Mouse (Mus musculus): ENCODE measurements at regions not wholly inside any gene's neighbourhood (a gene's known extent, or its start where the extent isn't known, plus 50 kb on each side); places are given as distances from the start of the nearest gene placed in this dataset.

- no peak for DNase-seq
Measured at GRCm38 (mm10) chr10:109607121-109607520, 596.3 kb upstream of the Syt1 start.

GRCm38 (mm10) chr10:109603241-109603640 lies 592.5 kb upstream of the Syt1 start:
- DNase-seq = no peak

DNA sequence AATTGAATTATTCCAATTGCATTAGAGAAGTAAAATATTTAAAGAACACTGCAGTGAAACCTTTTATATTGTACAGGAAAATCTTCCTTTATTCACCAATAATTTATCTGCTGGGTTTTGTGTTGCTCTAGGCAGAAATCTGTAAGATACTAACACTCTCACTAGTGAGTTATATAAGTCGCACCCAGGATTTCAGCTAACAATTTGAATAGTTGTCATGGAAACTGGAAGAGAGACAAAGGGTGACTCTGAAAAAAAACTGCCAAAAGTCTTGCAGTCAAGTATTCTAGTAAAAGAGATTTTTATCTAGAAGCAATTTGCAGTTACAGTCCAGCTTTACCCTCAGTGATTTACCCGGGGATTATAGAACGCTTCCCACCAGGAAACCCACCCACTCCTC lies 587.8 kb upstream of the Syt1 start:
- DNase-seq = no peak

DNA sequence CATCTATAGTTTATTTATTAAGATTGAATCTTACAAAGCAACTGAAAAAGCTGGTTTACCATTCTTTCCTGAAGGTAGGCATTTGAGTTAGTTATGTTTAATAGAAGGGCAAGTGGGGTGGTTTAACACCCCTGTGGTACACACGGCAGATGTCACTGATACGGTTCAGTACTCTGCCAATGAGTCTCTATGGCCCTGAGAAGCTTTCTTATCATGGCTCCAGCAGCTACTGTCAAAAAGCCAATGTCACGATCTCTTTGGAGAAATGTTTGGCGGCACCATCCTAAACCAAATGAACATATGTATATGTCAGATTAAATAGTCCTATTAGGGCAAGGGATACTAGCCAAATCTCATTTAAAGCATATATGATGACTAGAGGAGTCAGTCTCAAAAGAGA lies 562.4 kb upstream of the Syt1 start:
- DNase-seq = no peak

- DNase-seq = peak; percentile 53
Measured at GRCm38 (mm10) chr10:109569798-109570197, 559.0 kb upstream of the Syt1 start.

GRCm38 (mm10) chr10:109566675-109567074 lies 555.9 kb upstream of the Syt1 start:
- DNase-seq = no peak

GRCm38 (mm10) chr10:109561638-109562037 lies 550.9 kb upstream of the Syt1 start:
- no peak for DNase-seq

DNA sequence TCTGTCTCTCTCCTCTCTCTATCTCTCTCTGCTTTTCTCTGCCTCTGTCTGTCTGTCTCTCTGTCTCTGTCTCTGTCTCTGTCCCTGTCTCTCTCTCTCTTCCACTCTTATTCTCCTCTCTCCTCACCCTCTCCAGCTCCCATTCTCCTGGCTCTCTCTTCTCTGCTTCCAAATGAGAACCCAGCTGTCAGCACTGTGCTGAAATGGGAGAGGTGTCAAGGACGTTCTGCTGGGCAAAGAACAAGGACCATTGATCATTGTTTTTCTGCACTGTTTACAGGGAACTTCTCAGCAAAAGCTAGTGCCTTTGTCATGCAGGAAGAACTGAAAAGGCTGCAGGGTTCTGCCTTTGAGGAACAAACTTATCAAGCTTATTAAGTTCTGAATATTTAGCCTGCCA lies 550.3 kb upstream of the Syt1 start:
- peak; percentile 14 for DNase-seq

GRCm38 (mm10) chr10:109543301-109543700 lies 532.5 kb upstream of the Syt1 start:
- DNase-seq = no peak

- DNase-seq = no peak
Measured at GRCm38 (mm10) chr10:109540229-109540628, 529.4 kb upstream of the Syt1 start.

GRCm38 (mm10) chr10:109528096-109528495 lies 517.3 kb upstream of the Syt1 start:
- DNase-seq = no peak

DNA sequence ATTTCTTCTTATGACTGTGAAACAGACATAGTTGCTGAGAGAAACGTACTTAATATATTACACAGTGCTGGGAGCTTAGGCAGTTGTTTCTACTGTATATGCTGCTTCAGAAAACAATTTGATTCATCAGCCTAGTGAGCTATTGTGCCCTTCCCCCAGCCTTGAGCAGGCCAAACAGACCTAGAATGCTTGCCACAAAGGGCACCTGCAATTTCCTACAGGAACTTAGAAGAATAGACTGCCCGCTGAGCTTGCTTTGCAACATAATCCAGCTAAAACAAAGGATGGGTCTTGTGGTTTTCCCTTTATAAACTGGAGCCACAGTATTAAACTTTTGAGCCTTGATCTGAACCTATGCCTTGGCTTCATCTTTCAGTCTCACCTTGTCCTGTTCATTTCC lies 510.9 kb upstream of the Syt1 start:
- DNase-seq = no peak

DNA sequence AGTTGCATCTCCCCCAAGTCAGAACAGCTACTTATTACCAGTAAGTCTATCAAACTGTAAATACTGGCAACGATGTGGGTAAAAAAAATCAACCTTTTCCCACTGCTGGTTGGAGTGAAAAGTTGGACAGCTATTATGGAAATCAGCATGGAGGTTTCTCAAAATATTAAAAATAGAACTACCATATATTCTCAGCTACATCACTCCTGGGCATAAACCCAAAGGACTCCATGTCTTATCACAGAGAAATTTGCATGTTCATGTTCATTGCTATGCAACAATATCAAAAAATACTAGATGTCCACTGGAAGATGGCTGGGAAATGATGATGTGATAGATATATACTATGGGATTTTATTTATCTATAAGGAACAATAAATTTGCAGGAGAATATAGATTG lies 506.9 kb upstream of the Syt1 start:
- no peak for DNase-seq

- DNase-seq = no peak
Measured at GRCm38 (mm10) chr10:109515225-109515624, 504.4 kb upstream of the Syt1 start.

DNA sequence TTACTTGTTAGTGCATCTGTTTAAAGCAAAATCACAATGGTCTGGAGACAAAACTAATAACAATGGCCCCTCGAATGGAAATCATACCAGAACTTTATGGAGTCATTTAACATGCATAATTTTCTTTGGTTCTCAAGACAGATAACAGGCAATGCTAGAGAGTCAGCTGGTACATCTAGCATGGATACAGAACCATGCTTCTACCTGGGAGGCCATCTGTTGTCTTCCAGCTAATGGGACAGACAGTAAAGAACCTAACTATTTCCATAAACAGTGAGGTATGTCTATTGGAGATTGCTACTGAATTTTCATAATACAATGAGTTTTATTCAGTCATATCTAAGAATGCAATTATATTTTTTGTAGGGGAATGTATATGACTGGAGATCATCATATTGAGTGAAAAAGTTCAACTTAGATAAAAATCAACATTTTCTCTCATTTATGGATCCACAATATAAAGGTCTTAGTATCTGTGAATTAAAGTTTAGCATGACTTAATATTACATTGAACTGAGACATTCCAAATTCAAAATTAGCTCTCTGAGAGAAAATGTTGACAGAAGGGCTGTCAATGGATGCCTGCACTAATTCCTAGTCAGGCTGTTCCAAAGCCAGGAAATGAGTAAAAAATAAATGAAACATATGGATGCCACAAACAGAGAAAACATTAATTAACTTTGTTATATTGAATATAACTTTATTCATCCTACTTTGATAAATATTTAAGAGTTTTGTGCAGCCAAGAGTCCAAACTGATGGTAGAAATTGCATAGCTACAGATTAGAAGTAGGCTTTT lies 500.3 kb upstream of the Syt1 start:
- no peak for DNase-seq

DNA sequence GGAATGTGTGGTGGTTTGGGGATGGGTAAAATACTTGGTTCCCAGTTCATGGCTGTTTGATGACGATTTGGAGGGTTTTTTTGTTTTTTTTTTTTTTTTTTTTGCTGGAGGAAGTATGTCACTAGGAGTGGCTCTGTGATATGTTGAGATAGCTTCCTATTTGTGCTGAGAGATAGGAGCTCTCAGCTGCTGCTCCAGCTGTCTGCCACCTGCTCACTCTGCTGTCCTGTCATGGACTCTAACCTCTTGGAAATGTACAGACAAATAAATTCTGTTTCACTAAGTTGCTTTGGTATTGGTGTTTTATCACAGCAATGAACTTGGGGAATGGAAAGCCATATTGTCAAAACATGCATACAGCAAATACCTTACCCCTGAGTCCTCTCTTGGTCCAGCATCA lies 497.8 kb upstream of the Syt1 start:
- DNase-seq = no peak

DNA sequence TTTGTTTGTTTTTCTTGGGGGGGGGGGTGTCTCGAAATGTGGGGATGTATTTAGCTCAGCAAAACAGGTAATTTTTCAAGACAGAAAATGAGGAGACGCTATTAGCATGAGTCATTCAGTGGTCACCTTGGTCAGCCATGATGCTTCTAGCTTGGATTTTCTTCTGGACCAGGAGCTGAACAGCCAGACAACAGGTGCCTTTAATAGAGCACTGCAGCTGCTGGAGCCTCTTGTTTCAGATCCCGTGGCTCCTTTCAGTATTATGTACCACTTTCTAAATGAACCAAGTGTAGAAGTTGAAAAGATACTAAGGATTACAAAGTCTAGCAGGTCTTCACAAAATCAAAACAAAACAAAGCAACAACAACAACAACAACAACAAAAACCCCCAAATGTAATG lies 496.4 kb upstream of the Syt1 start:
- DNase-seq = no peak

DNA sequence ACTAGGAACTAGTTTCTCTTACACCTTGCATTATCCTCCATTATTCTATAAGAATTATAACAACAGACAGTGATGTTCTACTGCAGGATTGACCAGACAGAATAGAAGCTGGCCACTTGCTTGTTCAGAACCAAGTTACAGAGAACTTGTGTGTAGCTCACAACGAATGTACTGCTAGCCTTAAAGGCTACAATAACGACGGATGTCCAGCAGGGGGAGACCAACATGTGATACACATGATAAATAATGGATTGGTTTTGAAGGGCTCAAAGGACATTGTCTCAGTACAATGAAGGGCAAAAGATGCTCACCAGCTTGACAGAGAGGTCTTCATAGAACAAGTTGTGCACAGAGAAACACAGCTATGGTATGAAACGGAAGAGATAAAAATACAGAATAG lies 493.9 kb upstream of the Syt1 start:
- DNase-seq = peak; percentile 16

DNA sequence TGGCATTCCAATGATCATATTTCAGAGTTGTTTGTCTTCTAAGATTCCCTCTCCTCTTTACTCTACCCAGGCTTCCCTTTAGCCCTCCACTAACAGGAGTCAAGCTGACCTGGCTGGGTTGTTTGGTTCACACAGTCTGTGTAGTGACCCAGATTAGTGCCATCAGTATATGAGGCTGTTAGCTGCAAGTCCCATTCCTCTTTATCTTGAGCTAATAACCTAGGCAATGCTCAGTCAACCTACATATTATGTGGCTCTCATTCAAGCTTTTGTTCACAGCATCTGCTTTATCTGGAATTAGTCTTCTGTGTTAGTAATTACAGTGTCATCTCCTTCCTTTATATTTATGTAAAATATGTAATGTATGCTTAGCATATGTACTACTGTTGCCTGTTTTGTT lies 490.1 kb upstream of the Syt1 start:
- no peak for DNase-seq

DNA sequence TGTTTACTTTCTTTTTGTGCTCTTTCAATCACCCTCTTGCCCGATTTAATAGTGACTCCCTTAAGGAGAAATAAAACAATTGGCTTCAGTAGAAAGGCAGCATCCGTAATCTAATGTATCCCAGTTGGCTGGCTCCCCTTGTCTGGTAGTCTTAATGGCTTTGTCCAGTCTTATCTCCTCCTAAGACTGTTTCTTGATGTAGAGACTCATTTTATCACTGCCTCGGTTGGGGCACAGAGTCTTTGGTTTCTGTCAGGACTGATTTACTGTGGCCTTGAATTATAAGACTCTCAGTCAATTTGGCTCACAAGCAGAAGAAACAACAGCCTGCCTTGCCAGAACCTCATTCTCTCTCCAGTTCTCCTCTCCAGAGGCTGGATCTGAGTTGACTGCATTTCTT lies 487.5 kb upstream of the Syt1 start:
- no peak for DNase-seq

- DNase-seq = peak; percentile 15
Measured at GRCm38 (mm10) chr10:109496161-109496560, 485.4 kb upstream of the Syt1 start.

DNA sequence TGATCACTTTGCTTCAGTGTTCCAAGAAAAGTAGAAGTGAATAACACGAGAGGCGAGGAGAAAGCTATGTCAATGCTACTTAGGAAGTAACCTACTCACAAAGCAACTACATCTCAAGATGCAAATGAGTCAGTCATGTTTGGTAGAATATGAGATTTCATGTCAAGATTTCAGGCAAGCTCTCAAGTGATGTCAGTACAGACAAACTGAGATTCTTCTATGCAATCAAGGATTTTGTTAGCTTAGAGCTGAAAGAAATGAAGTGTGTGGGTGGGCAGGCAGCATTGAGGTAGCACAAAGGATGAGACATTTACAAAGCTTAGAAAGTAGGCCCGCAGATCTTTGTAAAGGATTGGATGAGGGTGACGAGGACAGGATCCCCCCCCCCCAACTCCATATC lies 480.0 kb upstream of the Syt1 start:
- no peak for DNase-seq

- DNase-seq = no peak
Measured at GRCm38 (mm10) chr10:109488000-109488399, 477.2 kb upstream of the Syt1 start.

GRCm38 (mm10) chr10:109486917-109487604 lies 476.3 kb upstream of the Syt1 start:
- DNase-seq = no peak
